Mouse (Mus musculus) cortical plate, adult 2 months (tissue): ENCODE measurements around the gene Arl15.

Source experiments
- CTCF ChIP-seq: fragments of 200-500 bp; IDR thresholded peaks from 2 replicates; pipeline ENCODE4 v1.5.1; 2011; ENCODE audit warnings: mild to moderate bottlenecking, control low read depth, low read length; ENCODE audit not compliant: insufficient read depth; ENCODE audit errors: extremely low read depth
- POLR2A ChIP-seq: fragments of 200-500 bp; IDR thresholded peaks from 2 replicates; pipeline ENCODE4 v1.6.1; 2011; ENCODE audit warnings: mild to moderate bottlenecking, low read length, control low read depth; ENCODE audit not compliant: insufficient read depth; ENCODE audit errors: extremely low read depth

- no peak for TF ChIP-seq POLR2A
- no peak for TF ChIP-seq CTCF
These were observed 49.0 kb downstream of the Arl15 start for GRCm38 (mm10) chr13:113843310-113843649.
